Mouse (Mus musculus) intestine, postnatal 0 days (tissue): ENCODE data around the gene Efcab7. TPM values are rescaled to one million over a fixed set of nuclear protein-coding genes. Genes with fewer than 3 reads are reported as not detected.

Source experiments
- ATAC-seq: fragments of 200-750 bp; cut with Nextera tagmentation; 2 replicates; pipeline ENCODE4 v1.8.0; 2017; ENCODE audit warnings: mild to moderate bottlenecking, moderate TSS enrichment, moderate library complexity
- H3K27ac ChIP-seq: fragments of 300-500 bp; sonication (generic); 2 replicates; pipeline ENCODE4 v1.5.1; 2014; ENCODE audit warnings: mild to moderate bottlenecking, low read depth, low read length, moderate library complexity
- H3K27me3 ChIP-seq: fragments of 300-500 bp; sonication (generic); replicated peaks from 2 replicates; pipeline ENCODE4 v1.6.1; 2014; ENCODE audit warnings: low read length, mixed read lengths; ENCODE audit not compliant: control insufficient read depth, insufficient read depth
- H3K36me3 ChIP-seq: fragments of 300-500 bp; sonication (generic); 2 replicates; pipeline ENCODE4 v1.6.1; 2014; ENCODE audit warnings: mild to moderate bottlenecking, moderate library complexity; ENCODE audit not compliant: control insufficient read depth, insufficient read depth
- H3K4me1 ChIP-seq: fragments of 300-500 bp; sonication (generic); replicated peaks from 2 replicates; pipeline ENCODE4 v1.6.1; 2014; ENCODE audit warnings: antibody characterized with exemption, low read length, mixed read lengths; ENCODE audit not compliant: control insufficient read depth, insufficient read depth
- H3K4me2 ChIP-seq: fragments of 300-500 bp; sonication (generic); replicated peaks from 2 replicates; pipeline ENCODE4 v1.6.1; 2014; ENCODE audit warnings: low read depth, mild to moderate bottlenecking, moderate library complexity
- H3K4me3 ChIP-seq: fragments of 300-500 bp; sonication (generic); 2 replicates; pipeline ENCODE4 v1.5.1; 2014; ENCODE audit warnings: low read depth, low read length
- H3K9ac ChIP-seq: fragments of 300-500 bp; sonication (generic); 2 replicates; pipeline ENCODE4 v1.6.1; 2014; ENCODE audit warnings: mild to moderate bottlenecking, low read depth, low read length
- H3K9me3 ChIP-seq: fragments of 300-500 bp; sonication (generic); 2 replicates; pipeline ENCODE4 v1.6.1; 2016; ENCODE audit warnings: mixed run types; ENCODE audit not compliant: control insufficient read depth
- CTCF ChIP-seq: sonication (generic); IDR thresholded peaks from 2 replicates; pipeline ENCODE4 v1.5.1; 2016; ENCODE audit warnings: low read depth, mild to moderate bottlenecking, control low read depth, antibody characterized with exemption, moderate library complexity
- WGBS: fragments of 180-500 bp; shearing (Covaris S2); extraction: QIAGEN DNeasy Blood & Tissue Kit; methylation state at CpG from one replicate; pipeline ENCODE4 v1.1.7; 2014; 5-methylcytosine and 5-hydroxymethylcytosine counted together
- polyA plus RNA-seq: library from polyadenylated mRNA; unstranded; fragments of >200 nt; fragmentation: Nextera tagmentation; extraction: Ambion mirVana; gene quantifications from 2 replicates; pipeline ENCODE4 v1.2.1, GENCODE M21; 2015

The Efcab7 gene
- polyA plus RNA-seq, 1 experiment from 2014 or later = 6.3 TPM

DNA sequence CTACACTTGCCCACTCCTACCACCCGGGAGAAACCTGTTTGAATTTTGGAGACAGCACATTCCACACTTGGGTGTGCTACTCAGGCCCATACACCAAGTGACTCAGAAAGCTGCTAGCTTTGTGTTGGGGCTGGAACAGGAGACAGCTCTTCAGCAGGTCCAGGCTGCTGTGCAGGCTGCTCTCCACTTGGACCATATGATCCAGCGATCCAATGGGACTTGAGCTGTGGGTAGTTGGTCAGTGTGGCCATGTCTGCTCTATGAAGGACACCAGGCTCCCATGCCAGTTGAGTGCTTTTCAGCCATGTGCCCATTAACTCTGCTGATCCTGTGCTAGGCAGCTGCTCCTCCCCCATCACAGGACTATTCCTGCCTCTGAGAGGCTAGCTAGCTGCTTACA is 124.9 kb downstream of the Efcab7 start:
- no peak for ATAC-seq
- no peaks in the 10 kb centered on the region for H3K27me3 ChIP-seq
- TF ChIP-seq CTCF = no peak
- 0 out of 2 replicates have a peak, but pooled peaks cover 7% of the 10 kb centered on the region for H3K36me3 ChIP-seq
- WGBS = 72% methylated on average over 2 of the region's 2 CpGs
- no peaks in the 10 kb centered on the region for H3K9me3 ChIP-seq
- no peak overlapping the region for H3K4me2 ChIP-seq
- H3K27ac ChIP-seq = no peak overlapping the region
- no peak overlapping the region for H3K4me3 ChIP-seq
- no peaks in the 10 kb centered on the region for H3K4me1 ChIP-seq
- no peak overlapping the region for H3K9ac ChIP-seq

DNA sequence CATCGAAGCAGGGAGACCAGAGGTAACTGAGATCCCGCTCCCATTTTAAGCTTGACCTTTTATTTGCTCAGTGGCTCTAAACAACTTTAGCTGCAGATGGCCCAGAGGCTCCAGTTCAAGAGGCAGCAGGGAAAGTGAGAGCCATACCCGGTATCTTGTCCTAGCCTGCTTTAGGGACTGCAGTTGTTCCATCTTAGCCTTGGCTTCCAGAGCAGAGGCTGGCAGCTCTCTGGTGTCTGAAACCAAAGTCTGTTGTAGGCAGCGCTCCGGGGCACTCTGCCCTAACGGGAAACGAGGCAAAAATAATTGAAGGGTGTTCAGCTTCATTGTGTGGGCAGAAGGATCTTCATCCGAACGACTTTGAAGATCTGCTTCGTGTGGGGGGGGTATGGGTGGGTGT is 126.4 kb downstream of the Efcab7 start:
- TF ChIP-seq CTCF = no peak
- H3K4me3 ChIP-seq = no peak overlapping the region
- WGBS = 91% methylated on average over 10 of the region's 10 CpGs
- no peaks in the 10 kb centered on the region for H3K27me3 ChIP-seq
- H3K4me1 ChIP-seq = no peaks in the 10 kb centered on the region
- no peak overlapping the region for H3K9ac ChIP-seq
- no peak for ATAC-seq
- no peak overlapping the region for H3K4me2 ChIP-seq
- no peak overlapping the region for H3K27ac ChIP-seq
- no peaks in the 10 kb centered on the region for H3K9me3 ChIP-seq
- H3K36me3 ChIP-seq = 0 out of 2 replicates have a peak, but pooled peaks cover 7% of the 10 kb centered on the region

DNA sequence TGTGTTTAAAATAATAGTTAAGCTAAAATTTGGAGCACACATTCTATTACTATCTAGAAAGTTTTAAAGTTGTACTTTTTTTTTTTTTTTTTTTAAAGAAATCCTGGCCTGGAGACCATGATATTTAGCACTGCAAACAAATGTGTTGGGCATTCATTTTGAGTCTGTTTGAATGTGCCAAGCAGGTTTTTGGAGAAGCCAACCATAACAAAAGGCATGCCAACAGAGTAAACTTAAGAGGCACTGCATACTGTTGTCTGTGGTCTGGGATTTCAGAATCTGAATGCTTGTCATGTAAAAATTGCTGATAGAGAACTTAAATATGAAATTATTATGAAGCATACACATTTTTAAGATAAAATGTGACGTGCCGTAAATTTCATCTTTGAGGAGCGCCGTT is 128.2 kb downstream of the Efcab7 start:
- H3K4me2 ChIP-seq = no peak overlapping the region
- no peak overlapping the region for H3K9ac ChIP-seq
- peaks cover 4% of the 10 kb centered on the region; the same call in 1 of the 2 replicates for H3K36me3 ChIP-seq
- no peak overlapping the region for H3K4me3 ChIP-seq
- TF ChIP-seq CTCF = no peak
- no peaks in the 10 kb centered on the region for H3K9me3 ChIP-seq
- no peaks in the 10 kb centered on the region for H3K27me3 ChIP-seq
- no peak for ATAC-seq
- no peaks in the 10 kb centered on the region for H3K4me1 ChIP-seq
- 87% methylated on average over 4 of the region's 4 CpGs for WGBS
- H3K27ac ChIP-seq = no peak overlapping the region

DNA sequence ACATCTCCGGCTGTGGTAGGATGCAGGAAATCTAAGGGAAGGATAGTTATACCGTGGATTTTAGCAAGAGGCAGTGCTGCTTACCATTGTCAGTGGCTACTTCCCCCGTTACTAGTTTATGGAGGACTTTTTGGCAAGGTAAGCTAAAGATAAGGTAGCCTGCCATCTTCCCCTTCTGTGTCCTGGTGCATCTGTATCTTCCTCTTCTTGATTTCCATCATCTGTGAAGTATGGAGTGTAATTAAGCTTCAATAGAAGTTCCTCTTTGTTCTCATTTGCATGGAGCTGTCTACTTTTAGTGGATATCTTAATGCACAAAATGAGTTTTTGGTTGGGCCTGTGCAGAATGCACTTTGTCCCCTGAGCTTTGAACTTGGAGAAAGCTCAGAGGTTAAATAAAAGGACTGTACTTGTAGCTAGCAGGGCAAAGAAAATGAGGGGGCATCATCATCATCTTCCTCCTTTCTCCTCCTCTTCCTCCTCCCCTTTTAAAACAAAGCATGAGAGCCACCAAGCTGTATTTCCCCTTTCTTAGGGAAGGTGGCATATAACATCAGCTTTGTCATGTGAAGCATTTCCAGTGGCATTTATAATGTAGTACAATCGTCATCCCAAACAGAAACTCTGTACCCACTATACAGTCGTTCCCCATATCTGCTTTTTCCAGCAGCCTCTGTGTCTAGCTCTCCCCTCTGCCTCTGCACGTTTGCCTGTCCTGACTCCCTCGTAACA is 129.3 kb downstream of the Efcab7 start:
- Histone ChIP-seq H3K27me3 (no peaks in the 10 kb centered on the region), H3K4me2 (no peak overlapping the region), H3K27ac (no peak overlapping the region), H3K36me3 (peaks cover 5% of the 10 kb centered on the region; the same call in 1 of the 2 replicates), H3K4me1 (no peaks in the 10 kb centered on the region), H3K9me3 (no peaks in the 10 kb centered on the region), H3K9ac (no peak overlapping the region), H3K4me3 (no peak overlapping the region)
- no peak for ATAC-seq
- WGBS = 77% methylated on average over 7 of the region's 7 CpGs
- TF ChIP-seq CTCF = no peak

DNA sequence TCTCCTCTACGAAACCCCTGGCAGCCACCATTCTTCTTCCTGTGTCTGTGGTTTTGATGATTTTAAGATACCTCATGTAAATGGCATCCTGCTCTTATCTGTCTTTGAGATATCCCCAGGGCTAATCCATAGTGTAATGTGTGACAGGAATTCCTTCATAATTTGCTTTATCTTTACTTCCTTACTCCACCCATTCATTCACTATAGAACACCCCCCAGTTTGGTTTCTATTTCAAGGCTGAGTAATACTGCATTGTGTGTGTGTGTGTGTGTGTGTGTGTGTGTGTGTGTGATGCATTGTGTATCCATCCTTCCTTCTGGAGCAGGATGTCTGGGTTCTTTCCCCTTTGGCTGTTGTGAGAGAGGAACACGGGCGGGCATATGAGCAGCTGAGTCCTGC is 130.3 kb downstream of the Efcab7 start:
- no peak overlapping the region for H3K4me2 ChIP-seq
- no peaks in the 10 kb centered on the region for H3K27me3 ChIP-seq
- H3K9me3 ChIP-seq = no peaks in the 10 kb centered on the region
- H3K27ac ChIP-seq = no peak overlapping the region
- 77% methylated on average over 3 of the region's 3 CpGs for WGBS
- ATAC-seq = no peak
- no peaks in the 10 kb centered on the region for H3K4me1 ChIP-seq
- H3K4me3 ChIP-seq = no peak overlapping the region
- peaks cover 15% of the 10 kb centered on the region for H3K36me3 ChIP-seq
- no peak for TF ChIP-seq CTCF
- no peak overlapping the region for H3K9ac ChIP-seq

Other genes with a start within 250 kb of the Efcab7 start
- 0.34 and 0.42 TPM in 2 replicates for gene Foxd3, start 172.9 kb upstream of the Efcab7 start, polyA plus RNA-seq
- 8.0 and 8.1 TPM in 2 replicates for gene Alg6, start 113.5 kb upstream of the Efcab7 start, polyA plus RNA-seq
- 139 and 143 TPM in 2 replicates for gene Pgm1, start 100.2 kb downstream of the Efcab7 start, polyA plus RNA-seq
- 21.7 and 22.4 TPM in 2 replicates for gene Itgb3bp, start 100.6 kb downstream of the Efcab7 start, polyA plus RNA-seq